Mouse (Mus musculus): ENCODE measurements around the gene Gpc4.

GRCm38 (mm10) chrX:52183551-52184442, 18.7 kb upstream of the Gpc4 start:
- TF ChIP-seq ZNF384 (IDR thresholded peaks at IDR 0.05; ENCODE audit: low read depth, low read length) (peak; percentile 52; the same call in 1 of the 2 replicates), ZC3H11A (IDR thresholded peaks at IDR 0.05; ENCODE audit: borderline replicate concordance, low read depth, low read length) (no peak)
